Mouse (Mus musculus) hindbrain, postnatal 0 days (tissue): Measurements from ENCODE around the gene 1500009L16Rik. TPM values are rescaled to one million over a fixed set of nuclear protein-coding genes. Genes with fewer than 3 reads are reported as not detected.

ENCODE experiments used
- ATAC-seq: fragments of 200-750 bp; cut with Nextera tagmentation; 2 replicates; pipeline ENCODE4 v1.8.0; 2017; ENCODE audit warnings: mild to moderate bottlenecking, moderate TSS enrichment, moderate library complexity
- DNase-seq: peaks from one replicate; pipeline ENCODE4 v3.0.0-alpha.2; 2015; ENCODE audit warnings: low spot score
- H3K27ac ChIP-seq: fragments of 300-500 bp; sonication (generic); 2 replicates; pipeline ENCODE4 v1.5.1; 2014; ENCODE audit warnings: mild to moderate bottlenecking
- H3K27me3 ChIP-seq: fragments of 300-500 bp; sonication (generic); 2 replicates; pipeline ENCODE4 v1.6.1; 2014; ENCODE audit warnings: low read length, mixed read lengths; ENCODE audit not compliant: insufficient read depth
- H3K36me3 ChIP-seq: fragments of 300-500 bp; sonication (generic); 2 replicates; pipeline ENCODE4 v1.6.1; 2014; ENCODE audit warnings: low read length, mixed read lengths; ENCODE audit not compliant: insufficient read depth
- H3K4me1 ChIP-seq: fragments of 300-500 bp; sonication (generic); 2 replicates; pipeline ENCODE4 v1.6.1; 2014; ENCODE audit warnings: antibody characterized with exemption, low read length, mixed read lengths; ENCODE audit not compliant: insufficient read depth
- H3K4me2 ChIP-seq: fragments of 300-500 bp; sonication (generic); 2 replicates; pipeline ENCODE4 v1.6.1; 2014; ENCODE audit warnings: low read depth, mild to moderate bottlenecking, low read length, moderate library complexity, mixed read lengths
- H3K4me3 ChIP-seq: fragments of 300-500 bp; sonication (generic); 2 replicates; pipeline ENCODE4 v1.5.1; 2014; ENCODE audit warnings: low read length
- H3K9ac ChIP-seq: fragments of 300-500 bp; sonication (generic); replicated peaks from 2 replicates; pipeline ENCODE4 v1.6.1; 2014; ENCODE audit warnings: mild to moderate bottlenecking, low read length, moderate library complexity, mixed read lengths
- H3K9me3 ChIP-seq: fragments of 300-500 bp; sonication (generic); 2 replicates; pipeline ENCODE4 v1.6.1; 2016; ENCODE audit warnings: low read length, mixed read lengths
- CTCF ChIP-seq: IDR thresholded peaks from 2 replicates; pipeline ENCODE4 v1.5.1; 2016; ENCODE audit warnings: antibody characterized with exemption, control low read depth, low read depth
- WGBS: fragments of 180-500 bp; shearing (Covaris S2); extraction: QIAGEN DNeasy Blood & Tissue Kit; methylation state at CpG from one replicate; pipeline ENCODE4 v1.1.7; 2014; 5-methylcytosine and 5-hydroxymethylcytosine counted together
- polyA plus RNA-seq: library from polyadenylated mRNA; unstranded; fragments of >200 nt; fragmentation: Nextera tagmentation; extraction: Ambion mirVana; gene quantifications from 2 replicates; pipeline ENCODE4 v1.2.1, GENCODE M21; 2015
- total RNA-seq: library from RNA; depleted of rRNA; stranded (reverse); fragments of >200 nt; gene quantifications from 2 replicates; pipeline ENCODE4 v1.2.3, GENCODE M21; 2014

1500009L16Rik gene
- total and polyA plus RNA-seq, 2 experiments from 2014 or later: 37.6 to 108 TPM

GRCm38 (mm10) chr10:83711769-83712168 is 10.9 kb upstream of the 1500009L16Rik start:
- ATAC-seq: no peak
- no peaks in the 10 kb centered on the region for H3K4me1 ChIP-seq
- TF ChIP-seq CTCF: no peak
- H3K4me2 ChIP-seq: no peak overlapping the region
- no peaks in the 10 kb centered on the region for H3K36me3 ChIP-seq
- H3K27ac ChIP-seq: no peak overlapping the region
- peak; percentile 24 for DNase-seq
- H3K4me3 ChIP-seq: no peak overlapping the region
- no peak overlapping the region for H3K9ac ChIP-seq
- 45% methylated on average over 10 of the region's 10 CpGs for WGBS
- H3K27me3 ChIP-seq: no peaks in the 10 kb centered on the region
- no peaks in the 10 kb centered on the region for H3K9me3 ChIP-seq

GRCm38 (mm10) chr10:83718855-83719474 is 3.7 kb upstream of the 1500009L16Rik start:
- WGBS: 90% methylated on average over 12 of the region's 12 CpGs
- TF ChIP-seq CTCF: no peak

GRCm38 (mm10) chr10:83723055-83723454 is 390 bp downstream of the 1500009L16Rik start:
- H3K36me3 ChIP-seq: no peaks in the 10 kb centered on the region
- no peaks in the 10 kb centered on the region for H3K27me3 ChIP-seq
- peak overlapping the region; percentile 73 for H3K4me3 ChIP-seq
- H3K4me1 ChIP-seq: peaks cover 5% of the 10 kb centered on the region; the same call in 1 of the 2 replicates
- WGBS: 0% methylated on average over 20 of the region's 23 CpGs
- peak overlapping the region; percentile 88 for H3K4me2 ChIP-seq
- DNase-seq (peak; percentile 55), ATAC-seq (peak; percentile 66)
- H3K27ac ChIP-seq: peak overlapping the region; percentile 32; the same call in 1 of the 2 replicates
- peak overlapping the region; percentile 67 for H3K9ac ChIP-seq
- H3K9me3 ChIP-seq: no peaks in the 10 kb centered on the region
- no peak for TF ChIP-seq CTCF

More at GRCm38 (mm10) chr10:83718855-83719474, 3.7 kb upstream of the 1500009L16Rik start:
- H3K9ac ChIP-seq: no peak overlapping the region
- H3K4me1 ChIP-seq: peaks cover 4% of the 10 kb centered on the region; the same call in 1 of the 2 replicates
- no peak overlapping the region for H3K27ac ChIP-seq
- H3K27me3 ChIP-seq: no peaks in the 10 kb centered on the region
- H3K4me3 ChIP-seq: no peak overlapping the region
- ATAC-seq (no peak), DNase-seq (no peak)
- no peaks in the 10 kb centered on the region for H3K36me3 ChIP-seq
- H3K4me2 ChIP-seq: no peak overlapping the region
- H3K9me3 ChIP-seq: no peaks in the 10 kb centered on the region

- Histone ChIP-seq H3K27ac (no peak overlapping the region), H3K4me3 (no peak overlapping the region), H3K4me2 (no peak overlapping the region), H3K36me3 (no peaks in the 10 kb centered on the region), H3K9me3 (no peaks in the 10 kb centered on the region), H3K9ac (no peak overlapping the region), H3K27me3 (no peaks in the 10 kb centered on the region), H3K4me1 (peaks cover 5% of the 10 kb centered on the region; the same call in 1 of the 2 replicates)
- DNase-seq (peak; percentile 42), ATAC-seq (no peak)
- 87% methylated on average over 15 of the region's 15 CpGs for WGBS
- TF ChIP-seq CTCF: peak; percentile 59
Measured at GRCm38 (mm10) chr10:83724351-83725059, 1.8 kb downstream of the 1500009L16Rik start.

GRCm38 (mm10) chr10:83726164-83726563 is 3.5 kb downstream of the 1500009L16Rik start:
- WGBS: 73% methylated on average over 11 of the region's 11 CpGs
- H3K9me3 ChIP-seq: no peaks in the 10 kb centered on the region

GRCm38 (mm10) chr10:83727846-83728245 is 5.2 kb downstream of the 1500009L16Rik start:
- Histone ChIP-seq H3K27ac (no peak overlapping the region), H3K4me3 (no peak overlapping the region), H3K36me3 (no peaks in the 10 kb centered on the region), H3K9me3 (no peaks in the 10 kb centered on the region), H3K4me2 (no peak overlapping the region), H3K27me3 (no peaks in the 10 kb centered on the region), H3K4me1 (peaks cover 5% of the 10 kb centered on the region; the same call in 1 of the 2 replicates), H3K9ac (no peak overlapping the region)
- WGBS: 89% methylated on average over 5 of the region's 5 CpGs
- ATAC-seq (no peak), DNase-seq (no peak)
- no peak for TF ChIP-seq CTCF

More at GRCm38 (mm10) chr10:83726164-83726563, 3.5 kb downstream of the 1500009L16Rik start:
- Histone ChIP-seq H3K27me3 (no peaks in the 10 kb centered on the region), H3K4me1 (peaks cover 5% of the 10 kb centered on the region; the same call in 1 of the 2 replicates), H3K27ac (no peak overlapping the region), H3K9ac (no peak overlapping the region), H3K4me3 (no peak overlapping the region), H3K36me3 (no peaks in the 10 kb centered on the region), H3K4me2 (no peak overlapping the region)
- no peak for TF ChIP-seq CTCF
- DNase-seq (no peak), ATAC-seq (no peak)
